Mouse (Mus musculus): ENCODE data around the gene Ntng1. TPM values are rescaled to one million over a fixed set of nuclear protein-coding genes. Genes with fewer than 3 reads are reported as not detected.

The Ntng1 gene
- polyA plus RNA-seq (2012; rRNA removed) (7.1 and 7.4 TPM in 2 replicates), polyA plus RNA-seq (2014; fragmentation: Nextera tagmentation; extraction: Ambion mirVana) (5.7 and 7.4 TPM in 2 replicates)

- 2% methylated on average over 52 of the region's 52 CpGs for WGBS
- Histone ChIP-seq H3K4me3 (replicated peaks; ENCODE audit: low read length) (peak within 1 kb of the TSS; percentile 66), H3K9ac (ENCODE audit: low read depth, low read length, severe bottlenecking) (peak within 1 kb of the TSS; percentile 71), H3K4me1 (ENCODE audit: control insufficient read depth, insufficient read depth, low read length) (0 out of 2 replicates have a peak, but pooled peaks cover 3% of the 10 kb centered on the region), H3K9me3 (ENCODE audit: control insufficient read depth, low read length) (no peaks in the 10 kb centered on the region), H3K27me3 (ENCODE audit: control insufficient read depth, insufficient read depth, low read length) (0 out of 2 replicates have a peak, but pooled peaks cover 8% of the 10 kb centered on the region), H3K4me2 (replicated peaks; ENCODE audit: low read depth, low read length, severe bottlenecking) (peak within 1 kb of the TSS; percentile 95), H3K27ac (replicated peaks; ENCODE audit: low read depth, low read length) (peak within 1 kb of the TSS; percentile 56; the same call in 1 of the 2 replicates), H3K36me3 (ENCODE audit: control insufficient read depth, insufficient read depth, low read length) (no peaks in the 10 kb centered on the region)
- TF ChIP-seq POLR2A (IDR thresholded peaks at IDR 0.05; ENCODE audit: borderline replicate concordance, extremely low read depth, insufficient read depth, insufficient read length), result no peak
- DNase-seq (ENCODE audit: low spot score) (peak; percentile 26), ATAC-seq (ENCODE audit: low FRiP score, low read depth) (peak; percentile 62)
Observed at GRCm38 (mm10) chr3:110143206-110144061, at the start of gene Ntng1. TSS of gene Ntng1 (minus strand) at chr3:110144011.

DNA sequence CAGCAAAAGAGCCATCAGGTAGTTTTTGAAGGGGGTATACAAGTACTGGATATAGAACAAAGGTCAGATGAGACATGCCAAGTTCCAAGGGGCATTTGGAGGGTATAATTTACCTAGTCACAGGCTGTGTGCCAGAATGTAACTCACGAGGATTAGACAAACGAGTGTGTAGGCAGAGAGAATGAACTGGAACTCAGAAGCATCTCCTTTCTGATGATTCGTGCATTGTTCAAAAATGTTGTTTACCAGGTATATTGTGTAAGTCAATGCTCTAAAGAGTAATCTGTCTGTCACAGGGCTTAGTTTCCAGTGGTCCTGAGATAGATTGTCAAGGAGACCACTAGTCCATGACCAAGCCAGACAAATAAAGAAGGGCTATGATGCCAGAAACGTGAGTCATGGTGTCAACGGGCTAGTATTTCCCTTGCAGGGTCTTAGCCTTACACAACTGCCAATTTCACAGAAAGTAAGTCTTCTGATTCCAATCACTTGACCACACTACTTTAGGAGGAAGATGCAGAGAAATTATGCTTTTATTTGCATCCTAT lies 43.7 kb upstream of the Ntng1 start:
- WGBS, result 80% methylated on average over 5 of the region's 5 CpGs
- no peaks in the 10 kb centered on the region for H3K4me1 ChIP-seq (ENCODE audit: control insufficient read depth, insufficient read depth, low read length)
- no peak for ATAC-seq (ENCODE audit: low FRiP score, low read depth)
- no peaks in the 10 kb centered on the region for H3K27me3 ChIP-seq (ENCODE audit: control insufficient read depth, insufficient read depth, low read length)
- no peak overlapping the region for H3K4me3 ChIP-seq (replicated peaks; ENCODE audit: low read length)
- H3K36me3 ChIP-seq (ENCODE audit: control insufficient read depth, insufficient read depth, low read length), result no peaks in the 10 kb centered on the region
- H3K9ac ChIP-seq (ENCODE audit: low read depth, low read length, severe bottlenecking), result no peak overlapping the region
- H3K27ac ChIP-seq (replicated peaks; ENCODE audit: low read depth, low read length), result no peak overlapping the region
- no peak overlapping the region for H3K4me2 ChIP-seq (replicated peaks; ENCODE audit: low read depth, low read length, severe bottlenecking)
- no peak for TF ChIP-seq POLR2A (IDR thresholded peaks at IDR 0.05; ENCODE audit: borderline replicate concordance, extremely low read depth, insufficient read depth, insufficient read length)
- DNase-seq (ENCODE audit: low spot score), result no peak
- H3K9me3 ChIP-seq (ENCODE audit: control insufficient read depth, low read length), result no peaks in the 10 kb centered on the region

DNA sequence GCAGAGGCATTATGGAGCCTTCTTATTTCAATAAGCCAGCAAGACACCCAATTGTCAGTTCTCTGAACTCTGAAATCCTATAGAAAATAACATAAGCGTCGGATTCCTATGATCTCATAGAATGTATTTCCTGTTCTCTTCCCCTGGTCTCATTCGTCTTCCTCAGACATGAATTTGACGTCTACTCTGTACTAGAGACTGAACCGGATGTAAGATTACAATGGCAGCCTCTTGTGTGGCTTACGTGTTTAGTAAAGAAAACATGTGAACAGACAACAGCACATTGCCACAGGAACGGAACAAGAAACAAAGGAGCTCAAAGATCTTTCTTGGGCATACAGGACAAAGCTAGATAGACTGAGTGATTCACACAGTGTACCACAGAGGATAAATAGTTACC lies 5.3 kb upstream of the Ntng1 start:
- Histone ChIP-seq H3K4me3 (replicated peaks; ENCODE audit: low read length) (no peak overlapping the region), H3K27me3 (ENCODE audit: control insufficient read depth, insufficient read depth, low read length) (0 out of 2 replicates have a peak, but pooled peaks cover 5% of the 10 kb centered on the region), H3K9me3 (ENCODE audit: control insufficient read depth, low read length) (no peaks in the 10 kb centered on the region), H3K9ac (ENCODE audit: low read depth, low read length, severe bottlenecking) (no peak overlapping the region), H3K4me1 (ENCODE audit: control insufficient read depth, insufficient read depth, low read length) (no peaks in the 10 kb centered on the region), H3K27ac (replicated peaks; ENCODE audit: low read depth, low read length) (no peak overlapping the region), H3K36me3 (ENCODE audit: control insufficient read depth, insufficient read depth, low read length) (no peaks in the 10 kb centered on the region), H3K4me2 (replicated peaks; ENCODE audit: low read depth, low read length, severe bottlenecking) (no peak overlapping the region)
- WGBS, result 84% methylated on average over 7 of the region's 7 CpGs
- ATAC-seq (ENCODE audit: low FRiP score, low read depth) (no peak), DNase-seq (ENCODE audit: low spot score) (no peak)
- TF ChIP-seq POLR2A (IDR thresholded peaks at IDR 0.05; ENCODE audit: borderline replicate concordance, extremely low read depth, insufficient read depth, insufficient read length), result no peak

- 0 out of 2 replicates have a peak, but pooled peaks cover 3% of the 10 kb centered on the region for H3K4me1 ChIP-seq (ENCODE audit: control insufficient read depth, insufficient read depth, low read length)
- H3K4me3 ChIP-seq (replicated peaks; ENCODE audit: low read length), result peak overlapping the region; percentile 66; the same call in 1 of the 2 replicates
- no peaks in the 10 kb centered on the region for H3K36me3 ChIP-seq (ENCODE audit: control insufficient read depth, insufficient read depth, low read length)
- no peak overlapping the region for H3K27ac ChIP-seq (replicated peaks; ENCODE audit: low read depth, low read length)
- no peak for TF ChIP-seq POLR2A (IDR thresholded peaks at IDR 0.05; ENCODE audit: borderline replicate concordance, extremely low read depth, insufficient read depth, insufficient read length)
- H3K27me3 ChIP-seq (ENCODE audit: control insufficient read depth, insufficient read depth, low read length), result 0 out of 2 replicates have a peak, but pooled peaks cover 8% of the 10 kb centered on the region
- H3K9me3 ChIP-seq (ENCODE audit: control insufficient read depth, low read length), result no peaks in the 10 kb centered on the region
- DNase-seq (ENCODE audit: low spot score), result no peak
- H3K9ac ChIP-seq (ENCODE audit: low read depth, low read length, severe bottlenecking), result no peak overlapping the region
- WGBS, result 45% methylated on average over 6 of the region's 6 CpGs
- no peak for ATAC-seq (ENCODE audit: low FRiP score, low read depth)
- peak overlapping the region; percentile 95; the same call in 1 of the 2 replicates for H3K4me2 ChIP-seq (replicated peaks; ENCODE audit: low read depth, low read length, severe bottlenecking)
Observed at GRCm38 (mm10) chr3:110144301-110145055, 667 bp upstream of the Ntng1 start.
